Mouse (Mus musculus) inflammation-experienced regulatory T-cells, adult 6 months (primary cell): ENCODE results near the gene Pllp. TPM values are rescaled to one million over a fixed set of nuclear protein-coding genes. Genes with fewer than 3 reads are reported as not detected.

Experiments
- ATAC-seq: one replicate; pipeline ENCODE4 v1.8.0; 2017
- polyA plus RNA-seq, 3 experiments: library from polyadenylated mRNA; unstranded; fragments of 100-300 nt; shearing (Covaris generic); gene quantifications; one replicate each; pipeline ENCODE4 v1.2.1; 2017

Pllp gene
- polyA plus RNA-seq, result 1 to 10 TPM in 1 of 3 experiments, not detected in 2; 1.0 TPM

GRCm38 (mm10) chr8:94695994-94696384, at the start of gene Pllp:
Gene Pllp, minus strand, starts transcription at chr8:94696278.
- peak; percentile 46 for ATAC-seq

GRCm38 (mm10) chr8:94745476-94746184, 49.6 kb upstream of the Pllp start, which contains the start of gene Ccl22:
Gene Ccl22, plus strand, starts transcription at chr8:94745590.
- ATAC-seq, result no peak

DNA sequence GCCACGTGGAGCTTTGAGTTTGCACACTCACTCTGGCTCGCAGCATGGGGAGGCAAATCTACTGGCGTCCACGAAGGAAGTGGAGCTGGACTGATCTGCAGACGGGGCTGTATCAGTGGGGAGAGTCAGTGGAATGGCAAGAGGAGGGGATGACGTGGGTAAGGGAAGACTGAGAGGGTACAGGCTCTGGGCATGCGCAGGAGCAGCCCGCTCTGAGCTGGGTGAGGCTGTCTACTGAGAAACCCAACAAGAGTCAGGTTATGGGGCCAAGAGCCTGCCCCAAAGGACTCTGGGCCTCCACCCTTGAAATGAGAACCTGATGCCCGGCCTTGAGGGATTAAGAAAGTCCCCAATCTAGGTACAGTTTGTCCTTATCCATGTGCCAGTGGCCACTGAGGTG, 48.9 kb upstream of the Pllp start:
- ATAC-seq, result no peak

GRCm38 (mm10) chr8:94744484-94744883, 48.4 kb upstream of the Pllp start:
- no peak for ATAC-seq

DNA sequence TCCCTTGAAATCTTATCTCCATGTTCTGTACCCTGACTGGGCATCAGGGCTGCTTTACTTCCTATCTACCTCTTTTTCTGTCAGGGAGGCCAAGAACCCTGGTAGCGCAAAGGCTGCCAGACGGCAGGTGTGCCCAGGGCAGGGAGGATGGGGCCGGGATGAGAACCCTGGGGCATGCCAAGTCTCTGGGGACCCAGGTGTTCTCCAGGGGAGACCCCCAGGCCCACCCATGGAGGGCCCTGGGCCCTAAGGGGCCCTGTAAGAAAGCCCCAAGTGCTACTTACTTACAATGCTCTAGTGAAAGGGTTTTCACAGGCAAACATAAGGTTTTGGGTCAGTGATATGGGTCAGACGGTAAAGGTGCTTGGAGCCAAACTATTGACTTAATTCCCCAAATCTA, 45.6 kb upstream of the Pllp start:
- no peak for ATAC-seq

DNA sequence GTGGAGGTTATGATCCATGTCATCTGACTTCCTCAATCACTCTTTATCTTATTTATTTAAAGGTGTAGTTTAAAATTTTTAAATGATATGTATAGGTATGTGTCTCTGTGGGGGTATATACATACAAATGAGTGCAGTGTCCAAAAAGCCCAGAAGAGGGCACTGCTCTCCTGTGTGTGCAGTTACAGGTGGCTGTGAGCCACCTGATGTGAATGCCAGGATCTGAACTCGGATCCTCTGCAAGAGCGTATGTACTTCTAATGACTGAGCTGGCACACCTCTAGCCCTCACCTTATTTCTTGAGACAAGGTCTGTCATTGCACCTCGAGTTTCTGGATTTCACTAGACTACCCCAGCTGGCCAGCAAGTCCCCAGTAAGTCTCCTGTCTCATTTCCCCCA, 44.5 kb upstream of the Pllp start:
- ATAC-seq, result no peak

DNA sequence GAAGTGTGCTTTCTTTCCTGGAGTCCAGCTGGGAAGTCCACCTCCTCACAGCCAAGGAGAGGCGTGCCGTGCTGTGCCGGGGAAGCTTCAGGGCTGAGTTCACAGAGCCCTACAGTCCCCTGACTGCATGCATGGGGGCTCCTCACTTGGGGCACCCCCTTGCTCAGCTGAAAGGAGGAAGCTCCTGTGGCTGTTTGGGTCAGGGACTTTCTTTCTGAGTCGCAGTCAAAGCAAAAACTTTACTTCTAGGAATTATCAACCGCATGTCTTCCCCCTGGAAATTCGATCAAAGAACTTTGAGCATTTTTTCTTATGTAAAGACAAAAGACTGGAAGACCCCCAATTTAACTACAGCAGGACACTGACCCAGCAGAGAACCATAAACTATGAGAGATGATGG, 43.8 kb upstream of the Pllp start:
- no peak for ATAC-seq

DNA sequence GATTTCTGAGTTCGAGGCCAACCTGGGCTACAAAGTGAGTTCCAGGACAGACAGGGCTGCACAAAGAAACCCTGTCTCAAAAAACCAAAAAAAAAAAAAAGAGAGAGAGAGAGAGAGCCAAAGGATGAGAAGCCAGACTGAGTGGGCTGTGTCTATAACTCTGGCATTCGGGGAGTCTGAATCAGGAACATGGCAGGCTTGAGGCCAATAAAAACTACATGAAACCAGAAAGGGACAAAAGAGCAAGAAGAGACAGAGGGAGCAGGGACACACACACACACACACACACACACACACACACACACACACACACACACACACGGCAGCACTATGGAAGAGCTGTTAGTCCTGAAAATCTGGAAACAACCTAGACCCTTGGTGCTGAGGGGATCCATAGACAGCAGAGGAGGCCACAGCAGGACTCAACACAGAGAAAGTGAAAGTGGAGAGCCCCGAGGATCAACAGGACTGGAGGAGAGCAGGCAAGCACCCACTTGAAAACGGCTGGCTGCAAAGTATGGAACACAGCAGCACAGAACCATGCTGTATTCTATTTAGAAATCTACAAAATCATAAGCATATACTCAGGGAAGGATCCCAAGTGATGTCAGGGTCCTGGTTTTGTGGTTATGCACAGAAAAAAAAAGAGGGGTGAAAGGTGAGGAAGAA, 39.5 kb upstream of the Pllp start:
- ATAC-seq, result peak; percentile 67

GRCm38 (mm10) chr8:94734735-94735350, 38.8 kb upstream of the Pllp start:
- no peak for ATAC-seq

DNA sequence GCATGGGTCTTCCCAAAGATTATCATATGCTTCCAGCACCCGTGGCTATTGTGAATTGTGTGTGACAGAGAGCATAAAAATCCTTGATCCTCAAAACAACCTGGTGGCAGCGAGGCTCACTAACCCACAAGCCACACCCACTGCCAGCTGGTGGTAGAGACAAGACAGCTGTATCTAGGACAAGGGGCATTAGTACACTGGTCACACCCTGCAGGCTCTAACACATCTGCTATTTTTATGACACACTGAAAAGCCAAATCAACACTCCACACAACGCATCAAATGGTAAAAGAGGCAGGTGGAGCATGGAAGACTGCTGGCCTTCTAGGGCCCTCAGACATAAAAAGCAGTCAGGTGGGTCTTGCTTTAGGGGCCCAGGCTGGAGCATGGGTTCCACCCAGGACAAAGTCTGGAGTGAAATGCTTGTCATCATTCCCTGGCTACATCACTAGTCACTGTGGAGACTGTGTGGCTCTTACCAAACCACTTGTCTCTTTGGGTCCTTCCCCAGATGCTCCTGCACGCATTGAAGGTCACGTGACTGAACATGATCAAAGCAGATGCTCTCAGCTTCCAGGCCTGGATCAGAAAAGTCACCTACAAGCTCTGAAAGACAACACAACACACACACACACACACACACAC, 37.9 kb upstream of the Pllp start:
- ATAC-seq, result no peak

- no peak for ATAC-seq
Measured at GRCm38 (mm10) chr8:94729301-94729700, 33.2 kb upstream of the Pllp start.

DNA sequence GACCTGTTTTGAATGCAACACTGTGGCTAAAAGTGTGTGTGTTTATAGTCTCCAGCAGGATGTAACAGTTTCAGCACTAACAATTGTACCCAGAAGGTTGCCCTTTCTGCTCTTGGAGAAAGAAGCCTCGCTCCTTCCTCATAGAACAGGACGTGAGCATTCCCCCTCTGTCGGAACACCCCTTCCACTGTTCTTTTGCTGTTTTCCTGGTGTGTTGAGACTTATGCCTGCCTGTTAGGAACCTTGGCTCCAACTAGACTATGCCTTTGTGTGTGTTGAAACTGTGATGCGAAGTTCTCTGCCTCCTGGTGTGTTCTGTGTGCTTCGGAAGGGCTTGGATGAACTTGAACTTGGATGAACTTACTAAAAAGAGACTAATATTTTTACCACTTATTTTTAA, 29.9 kb upstream of the Pllp start:
- no peak for ATAC-seq

DNA sequence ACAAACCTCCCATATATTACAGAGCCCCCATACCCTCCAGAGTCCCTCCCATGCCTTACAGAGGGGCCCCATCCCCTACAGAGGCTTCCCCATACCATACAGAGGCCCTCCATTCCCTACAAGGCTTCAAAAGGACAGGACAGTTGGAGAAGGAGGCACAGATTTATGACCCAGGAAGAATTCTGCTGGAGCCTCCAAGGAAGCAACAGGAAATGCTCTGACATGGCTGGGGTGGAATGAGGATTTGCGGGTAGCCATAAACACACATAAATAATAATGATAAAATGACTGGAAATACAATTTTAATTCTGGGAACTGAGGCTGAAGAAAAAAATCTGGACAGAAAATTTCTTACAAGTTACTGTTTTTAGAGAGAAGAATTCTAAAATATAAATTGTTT, 20.8 kb upstream of the Pllp start:
- ATAC-seq, result no peak

GRCm38 (mm10) chr8:94715871-94716270, 19.8 kb upstream of the Pllp start:
- no peak for ATAC-seq

GRCm38 (mm10) chr8:94714556-94714955, 18.5 kb upstream of the Pllp start:
- ATAC-seq, result no peak

GRCm38 (mm10) chr8:94711160-94711718, 15.2 kb upstream of the Pllp start:
- no peak for ATAC-seq

GRCm38 (mm10) chr8:94710336-94710735, 14.3 kb upstream of the Pllp start:
- ATAC-seq, result no peak

- ATAC-seq, result no peak
Measured at GRCm38 (mm10) chr8:94706732-94707395, 10.8 kb upstream of the Pllp start.

DNA sequence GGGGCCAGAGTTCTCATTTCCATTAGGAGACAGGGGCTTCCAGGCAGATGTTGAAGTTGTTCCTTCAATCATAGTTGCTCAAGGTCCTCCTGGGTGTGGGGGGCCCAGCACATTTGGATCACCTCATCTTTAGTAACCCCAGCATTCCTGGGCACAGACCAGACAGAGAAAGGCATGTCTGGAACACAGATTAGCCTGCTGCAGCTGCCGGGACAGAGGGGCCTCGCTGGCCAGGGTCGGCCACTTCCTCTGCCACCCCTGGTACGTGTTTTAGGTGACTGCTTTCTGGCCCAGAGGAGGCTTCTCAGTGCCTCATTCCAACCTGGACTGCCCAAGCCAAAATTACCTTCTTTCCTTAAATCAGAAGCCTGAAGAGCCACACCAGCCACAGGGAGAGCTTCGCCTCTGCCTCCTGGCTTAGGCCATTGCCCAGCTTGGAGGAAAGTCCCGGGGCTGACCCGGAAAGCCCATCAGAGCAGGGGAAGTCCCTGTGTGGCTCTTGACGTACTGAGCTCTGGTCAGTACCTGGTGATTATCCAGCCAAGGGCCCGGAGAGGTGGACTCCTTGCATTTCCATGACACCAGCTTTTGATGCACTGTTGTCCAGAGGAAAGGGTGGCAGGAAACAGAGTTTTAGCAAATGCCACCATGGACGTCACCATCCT, 9.6 kb upstream of the Pllp start:
- no peak for ATAC-seq

DNA sequence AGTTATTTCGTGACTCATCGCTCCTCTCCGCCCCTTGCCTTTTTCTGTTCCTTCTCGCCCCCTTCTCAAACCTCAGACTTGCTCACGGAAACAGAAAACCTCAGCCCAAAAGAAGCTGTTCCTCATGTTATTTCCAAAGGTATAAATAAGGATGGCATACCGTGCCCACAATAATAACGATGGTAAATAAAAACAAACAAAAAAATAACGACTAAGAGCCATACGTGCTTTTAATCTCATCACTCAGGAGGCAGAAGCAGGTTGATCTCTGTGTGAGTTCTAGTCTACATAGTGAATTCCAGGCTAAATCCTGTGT, 8.5 kb upstream of the Pllp start:
- no peak for ATAC-seq

DNA sequence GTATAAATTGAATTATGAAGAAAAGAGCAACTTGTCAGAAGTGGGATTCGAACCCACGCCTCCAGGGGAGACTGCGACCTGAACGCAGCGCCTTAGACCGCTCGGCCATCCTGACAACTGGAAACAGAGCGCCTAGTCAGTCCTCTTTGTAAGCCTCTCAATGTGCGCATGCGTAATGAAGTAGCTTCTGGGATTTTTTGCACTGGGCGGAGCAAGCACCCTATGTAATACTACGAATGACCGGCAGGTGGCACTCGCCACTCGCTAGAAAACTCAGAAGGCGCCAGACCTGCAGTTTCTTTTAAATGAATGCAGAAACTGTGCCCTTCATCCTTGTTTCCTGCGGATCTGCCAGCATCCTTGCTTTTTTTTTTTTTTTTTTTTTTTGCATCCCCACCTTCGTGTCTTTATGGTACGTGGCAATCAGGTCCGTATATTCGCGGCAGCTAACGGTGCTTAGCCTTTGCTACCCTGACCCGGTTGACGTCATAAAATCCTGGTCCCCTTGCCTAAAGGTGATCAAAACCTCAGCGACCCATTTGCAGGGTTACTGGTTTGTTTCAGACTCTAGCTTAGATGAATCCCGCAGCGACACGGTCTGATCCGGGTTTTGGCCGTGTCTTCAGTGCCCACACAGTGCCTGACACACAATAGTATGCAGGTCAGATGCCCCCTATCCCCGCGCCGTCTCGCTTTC, 8.0 kb upstream of the Pllp start:
- ATAC-seq, result peak; percentile 80
